Mouse (Mus musculus) erythroblast, embryonic 14.5 days (primary cell): ENCODE data around the gene Psmd1.

Experiments used
- GATA1 ChIP-seq: IDR thresholded peaks from 2 replicates; pipeline ENCODE4 v1.6.1; 2012; ENCODE audit warnings: low read length, inconsistent platforms, mixed read lengths
- TAL1 ChIP-seq: IDR thresholded peaks from 3 replicates; pipeline ENCODE4 v1.6.1; 2012; ENCODE audit warnings: low read length, inconsistent platforms, mixed read lengths

GRCm38 (mm10) chr1:86105054-86105453 lies 40.9 kb downstream of the Psmd1 start:
- TF ChIP-seq GATA1 (no peak), TAL1 (no peak)
